Mouse (Mus musculus) limb, embryonic 14.5 days (tissue): ENCODE measurements around the gene Rab17. TPM values are rescaled to one million over a fixed set of nuclear protein-coding genes. Genes with fewer than 3 reads are reported as not detected.

ENCODE experiments used
- ATAC-seq: fragments of 200-750 bp; cut with Nextera tagmentation; 2 replicates; pipeline ENCODE4 v1.8.0; 2017; ENCODE audit warnings: low read depth, moderate number of reproducible peaks, moderate TSS enrichment; ENCODE audit not compliant: low FRiP score
- DNase-seq: peaks from one replicate; pipeline ENCODE4 v3.0.0-alpha.2; 2015; ENCODE audit warnings: low spot score
- H3K27ac ChIP-seq: fragments of 300-500 bp; sonication (generic); replicated peaks from 2 replicates; pipeline ENCODE4 v1.5.1; 2014; ENCODE audit warnings: low read depth, mild to moderate bottlenecking, low read length, moderate library complexity, mixed read lengths
- H3K27me3 ChIP-seq: fragments of 300-500 bp; sonication (generic); 2 replicates; pipeline ENCODE4 v1.6.1; 2014; ENCODE audit warnings: low read length, mixed read lengths; ENCODE audit not compliant: control insufficient read depth, insufficient read depth
- H3K36me3 ChIP-seq: fragments of 300-500 bp; sonication (generic); 2 replicates; pipeline ENCODE4 v1.6.1; 2014; ENCODE audit warnings: mild to moderate bottlenecking, low read length, moderate library complexity, mixed read lengths; ENCODE audit not compliant: control insufficient read depth, insufficient read depth
- H3K4me1 ChIP-seq: fragments of 300-500 bp; sonication (generic); 2 replicates; pipeline ENCODE4 v1.6.1; 2014; ENCODE audit warnings: antibody characterized with exemption, low read length, mixed read lengths; ENCODE audit not compliant: control insufficient read depth, insufficient read depth
- H3K4me2 ChIP-seq: fragments of 300-500 bp; sonication (generic); replicated peaks from 2 replicates; pipeline ENCODE4 v1.6.1; 2014; ENCODE audit warnings: low read depth, mild to moderate bottlenecking, low read length, moderate library complexity; ENCODE audit not compliant: severe bottlenecking
- H3K4me3 ChIP-seq: fragments of 300-500 bp; sonication (generic); replicated peaks from 2 replicates; pipeline ENCODE4 v1.5.1; 2014; ENCODE audit warnings: low read length
- H3K9ac ChIP-seq: fragments of 300-500 bp; sonication (generic); 2 replicates; pipeline ENCODE4 v1.6.1; 2014; ENCODE audit warnings: mild to moderate bottlenecking, low read depth, low read length, moderate library complexity; ENCODE audit not compliant: severe bottlenecking
- H3K9me3 ChIP-seq: fragments of 300-500 bp; sonication (generic); 2 replicates; pipeline ENCODE4 v1.6.1; 2016; ENCODE audit warnings: low read length; ENCODE audit not compliant: control insufficient read depth
- POLR2A ChIP-seq: fragments of 200-500 bp; IDR thresholded peaks from 2 replicates; pipeline ENCODE4 v1.8.0; 2012; ENCODE audit warnings: inconsistent platforms, mild to moderate bottlenecking, moderate library complexity, borderline replicate concordance; ENCODE audit not compliant: insufficient read depth, insufficient read length; ENCODE audit errors: extremely low read depth
- WGBS: fragments of 180-500 bp; shearing (Covaris S2); extraction: QIAGEN DNeasy Blood & Tissue Kit; methylation state at CpG from one replicate; pipeline ENCODE4 v1.1.7; 2014; 5-methylcytosine and 5-hydroxymethylcytosine counted together
- polyA plus RNA-seq, 2 experiments: library from polyadenylated mRNA; depleted of rRNA in 1 of 2; stranded (reverse) in 1 of 2; unstranded in 1 of 2; fragments of >200 nt; fragmentation: Nextera tagmentation in 1 of 2; extraction: Ambion mirVana in 1 of 2; gene quantifications; 2 replicates each; pipeline versions ENCODE4 v1.2.1 to v1.2.3; 2012 to 2014

The Rab17 gene
- polyA plus RNA-seq, 2 experiments: 0.78 to 1.0 TPM

- no peak for TF ChIP-seq POLR2A
Observed at GRCm38 (mm10) chr1:90952808-90953207, 16.7 kb downstream of the Rab17 start, which contains the start of gene Prlh. Gene Prlh (plus strand): TSS chr1:90953108.

DNA sequence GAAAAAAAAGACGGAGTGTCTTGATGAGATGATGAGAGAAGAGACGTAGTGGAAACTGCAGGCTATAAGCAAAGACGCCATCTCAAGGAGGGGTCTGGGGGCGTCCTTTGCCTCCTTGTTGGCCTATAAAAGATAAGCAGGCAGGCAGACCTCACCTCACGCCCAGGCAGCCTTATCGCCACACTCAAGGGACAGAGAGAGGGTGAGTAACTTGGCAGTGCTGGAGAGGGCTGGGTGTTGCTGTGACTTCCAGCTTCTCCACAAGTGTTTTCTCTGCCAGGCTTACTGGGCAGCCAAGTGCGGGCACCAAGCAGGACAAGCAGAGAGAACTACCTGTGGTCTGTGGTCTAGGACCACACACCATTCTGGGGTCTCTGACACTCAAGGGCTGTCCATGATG, 17.8 kb downstream of the Rab17 start:
- Histone ChIP-seq H3K4me2 (no peak overlapping the region), H3K27ac (no peak overlapping the region), H3K9me3 (no peaks in the 10 kb centered on the region), H3K4me1 (no peaks in the 10 kb centered on the region), H3K4me3 (no peak overlapping the region), H3K36me3 (no peaks in the 10 kb centered on the region), H3K9ac (no peak overlapping the region), H3K27me3 (no peaks in the 10 kb centered on the region)
- WGBS: 71% methylated on average over 7 of the region's 7 CpGs
- no peak for TF ChIP-seq POLR2A
- no peak for ATAC-seq
- DNase-seq: no peak

More at GRCm38 (mm10) chr1:90952808-90953207, 16.7 kb downstream of the Rab17 start, which contains the start of gene Prlh:
- WGBS: 89% methylated on average over 8 of the region's 8 CpGs
- Histone ChIP-seq H3K4me3 (no peak within 1 kb of the TSS), H3K9ac (no peak within 1 kb of the TSS), H3K36me3 (no peaks in the 10 kb centered on the region), H3K4me1 (no peaks in the 10 kb centered on the region), H3K27me3 (no peaks in the 10 kb centered on the region), H3K4me2 (no peak within 1 kb of the TSS), H3K27ac (no peak within 1 kb of the TSS), H3K9me3 (no peaks in the 10 kb centered on the region)
- DNase-seq (no peak), ATAC-seq (no peak)

DNA sequence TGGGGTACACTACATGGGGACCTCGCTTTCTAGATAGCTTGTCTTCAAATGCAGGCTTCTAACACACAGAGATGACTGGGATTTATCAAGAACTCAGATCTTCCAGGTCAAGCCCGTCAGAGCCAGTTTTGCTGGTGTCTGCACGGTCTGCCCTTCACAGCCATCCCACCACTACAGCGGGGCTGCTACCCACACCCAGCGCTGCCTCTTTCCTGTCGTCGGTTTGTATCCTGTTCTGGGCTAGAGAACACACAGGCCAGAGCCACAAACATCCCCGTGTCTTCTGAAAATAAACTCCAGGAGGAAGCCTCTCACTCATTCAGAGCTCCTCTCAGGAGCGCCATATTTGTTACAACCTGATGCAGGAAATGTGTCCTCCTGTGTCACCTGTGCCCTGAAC, 20.2 kb downstream of the Rab17 start:
- no peak for ATAC-seq
- no peak overlapping the region for H3K4me2 ChIP-seq
- H3K4me1 ChIP-seq: no peaks in the 10 kb centered on the region
- no peak overlapping the region for H3K4me3 ChIP-seq
- DNase-seq: no peak
- no peak overlapping the region for H3K27ac ChIP-seq
- 70% methylated on average over 9 of the region's 9 CpGs for WGBS
- no peaks in the 10 kb centered on the region for H3K27me3 ChIP-seq
- H3K9me3 ChIP-seq: no peaks in the 10 kb centered on the region
- TF ChIP-seq POLR2A: no peak
- H3K36me3 ChIP-seq: no peaks in the 10 kb centered on the region
- H3K9ac ChIP-seq: no peak overlapping the region

DNA sequence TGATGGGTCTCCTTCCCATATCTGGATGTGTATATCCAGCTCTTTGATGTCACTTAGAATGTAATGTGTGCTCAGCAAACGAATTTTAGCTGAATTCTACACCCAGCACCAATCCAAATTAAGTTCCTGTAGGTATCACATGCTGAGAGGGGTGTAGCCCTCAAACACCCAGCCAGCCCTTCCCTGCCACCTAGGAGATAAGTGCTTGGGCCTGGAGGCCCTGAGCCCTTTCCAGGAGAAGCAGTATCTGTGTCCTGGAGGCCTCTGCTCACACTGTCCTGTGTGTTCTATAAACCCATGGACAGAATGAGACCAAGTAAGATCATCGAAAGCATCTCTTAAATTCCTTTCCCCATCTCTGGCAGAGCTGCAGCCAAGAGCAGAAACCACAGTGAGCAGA, 22.2 kb downstream of the Rab17 start:
- 67% methylated on average over 2 of the region's 2 CpGs for WGBS
- TF ChIP-seq POLR2A: no peak
- Histone ChIP-seq H3K27ac (no peak overlapping the region), H3K27me3 (no peaks in the 10 kb centered on the region), H3K4me2 (no peak overlapping the region), H3K36me3 (no peaks in the 10 kb centered on the region), H3K9ac (no peak overlapping the region), H3K4me1 (no peaks in the 10 kb centered on the region), H3K4me3 (no peak overlapping the region), H3K9me3 (no peaks in the 10 kb centered on the region)
- ATAC-seq (no peak), DNase-seq (no peak)

GRCm38 (mm10) chr1:90945171-90945570, 24.3 kb downstream of the Rab17 start:
- Histone ChIP-seq H3K4me1 (no peaks in the 10 kb centered on the region), H3K4me3 (no peak overlapping the region), H3K36me3 (no peaks in the 10 kb centered on the region), H3K9me3 (no peaks in the 10 kb centered on the region), H3K27ac (no peak overlapping the region), H3K9ac (no peak overlapping the region), H3K4me2 (no peak overlapping the region), H3K27me3 (no peaks in the 10 kb centered on the region)
- DNase-seq: no peak
- 67% methylated on average over 10 of the region's 10 CpGs for WGBS
- TF ChIP-seq POLR2A: no peak
- no peak for ATAC-seq

GRCm38 (mm10) chr1:90939980-90940379, 29.5 kb downstream of the Rab17 start:
- Histone ChIP-seq H3K27ac (no peak overlapping the region), H3K4me1 (no peaks in the 10 kb centered on the region), H3K4me2 (no peak overlapping the region), H3K9me3 (no peaks in the 10 kb centered on the region), H3K27me3 (no peaks in the 10 kb centered on the region), H3K36me3 (no peaks in the 10 kb centered on the region), H3K9ac (no peak overlapping the region), H3K4me3 (no peak overlapping the region)
- 86% methylated on average over 4 of the region's 4 CpGs for WGBS
- ATAC-seq (no peak), DNase-seq (no peak)
- no peak for TF ChIP-seq POLR2A
